Mouse (Mus musculus): ENCODE results near the gene Clcc1. TPM values are rescaled to one million over a fixed set of nuclear protein-coding genes. Genes with fewer than 3 reads are reported as not detected.
"Not testable (repeated sequence)": the region's sequence is repeated elsewhere in the genome, so short reads cannot be mapped to it uniquely, and the experiment has no call there.

Clcc1 gene
- total and polyA plus RNA-seq, 3 experiments = 14.0 to 87.6 (median 42.9) TPM

- peaks cover 78% of the 10 kb centered on the region for H3K36me3 ChIP-seq (replicated peaks)
- ATAC-seq (ENCODE audit: extremely low read depth, insufficient number of reproducible peaks, low FRiP score, poor library complexity, severe bottlenecking) (no peak), DNase-seq (ENCODE audit: low spot score) (no peak)
Observed at GRCm38 (mm10) chr3:108660941-108661340, 7.2 kb downstream of the Clcc1 start.

GRCm38 (mm10) chr3:108676616-108677015 is 22.9 kb downstream of the Clcc1 start:
- Histone ChIP-seq H3K4me3 (ENCODE audit: low read depth, low read length) (no peak overlapping the region), H3K9me3 (replicated peaks) (no peaks in the 10 kb centered on the region), H3K4me1 (ENCODE audit: insufficient read depth, low read depth, low read length) (no peaks in the 10 kb centered on the region), H3K27me3 (ENCODE audit: insufficient read depth, low read length) (no peaks in the 10 kb centered on the region), H3K36me3 (replicated peaks) (peaks cover 89% of the 10 kb centered on the region)
- TF ChIP-seq CTCF (IDR thresholded peaks at IDR 0.05; ENCODE audit: low read depth, low read length) (no peak), POLR2AphosphoS5 (IDR thresholded peaks at IDR 0.05; ENCODE audit: insufficient replicate concordance, low read depth, low read length) (no peak), GATA2 (IDR thresholded peaks at IDR 0.05; ENCODE audit: borderline replicate concordance, low read depth, low read length) (no peak), GATA1 (IDR thresholded peaks at IDR 0.05; ENCODE audit: borderline replicate concordance, low read length) (no peak)
- ATAC-seq (ENCODE audit: extremely low read depth, insufficient number of reproducible peaks, low FRiP score, poor library complexity, severe bottlenecking) (no peak), DNase-seq (ENCODE audit: low spot score) (no peak)

More at GRCm38 (mm10) chr3:108660941-108661340, 7.2 kb downstream of the Clcc1 start:
- Histone ChIP-seq H3K9me3 (replicated peaks) (peaks cover 8% of the 10 kb centered on the region), H3K4me3 (ENCODE audit: low read depth, low read length) (no peak overlapping the region), H3K27me3 (ENCODE audit: insufficient read depth, low read length) (no peaks in the 10 kb centered on the region), H3K4me1 (ENCODE audit: insufficient read depth, low read depth, low read length) (peaks cover 7% of the 10 kb centered on the region; the same call in 1 of the 2 replicates)
- TF ChIP-seq TAL1 (conservative IDR thresholded peaks at IDR 0.05; ENCODE audit: low read depth, low read length) (no peak), POLR2AphosphoS5 (IDR thresholded peaks at IDR 0.05; ENCODE audit: insufficient replicate concordance, low read depth, low read length) (no peak)

GRCm38 (mm10) chr3:108681004-108681403 is 27.3 kb downstream of the Clcc1 start:
- H3K27me3 ChIP-seq (ENCODE audit: insufficient read depth, low read length) = no peaks in the 10 kb centered on the region
- TF ChIP-seq GATA2 (IDR thresholded peaks at IDR 0.05; ENCODE audit: borderline replicate concordance, low read depth, low read length) (no peak), GATA1 (IDR thresholded peaks at IDR 0.05; ENCODE audit: borderline replicate concordance, low read length) (no peak), POLR2AphosphoS5 (IDR thresholded peaks at IDR 0.05; ENCODE audit: insufficient replicate concordance, low read depth, low read length) (no peak), CTCF (IDR thresholded peaks at IDR 0.05; ENCODE audit: low read depth, low read length) (no peak), TAL1 (conservative IDR thresholded peaks at IDR 0.05; ENCODE audit: low read depth, low read length) (no peak)
- H3K4me3 ChIP-seq (ENCODE audit: low read depth, low read length) = no peak overlapping the region
- no peak for ATAC-seq (ENCODE audit: extremely low read depth, insufficient number of reproducible peaks, low FRiP score, poor library complexity, severe bottlenecking)
- peaks cover 85% of the 10 kb centered on the region for H3K36me3 ChIP-seq (replicated peaks)
- no peaks in the 10 kb centered on the region for H3K4me1 ChIP-seq (ENCODE audit: insufficient read depth, low read depth, low read length)
- H3K9me3 ChIP-seq (replicated peaks) = no peaks in the 10 kb centered on the region
- no peak for DNase-seq (ENCODE audit: low spot score)

- not testable (repeated sequence) for H3K4me3 ChIP-seq (ENCODE audit: low read depth, low read length); H3K9me3 ChIP-seq (replicated peaks); DNase-seq (ENCODE audit: low spot score); ATAC-seq (ENCODE audit: extremely low read depth, insufficient number of reproducible peaks, low FRiP score, poor library complexity, severe bottlenecking); H3K27me3 ChIP-seq (ENCODE audit: insufficient read depth, low read length); H3K4me1 ChIP-seq (ENCODE audit: insufficient read depth, low read depth, low read length)
- peaks cover 76% of the 10 kb centered on the region for H3K36me3 ChIP-seq (replicated peaks)
Observed at GRCm38 (mm10) chr3:108683597-108683996, 29.9 kb downstream of the Clcc1 start.

GRCm38 (mm10) chr3:108685701-108686100 is 32.0 kb downstream of the Clcc1 start:
- Histone ChIP-seq H3K4me1 (ENCODE audit: insufficient read depth, low read depth, low read length) (no peaks in the 10 kb centered on the region), H3K36me3 (replicated peaks) (peaks cover 70% of the 10 kb centered on the region), H3K27me3 (ENCODE audit: insufficient read depth, low read length) (no peaks in the 10 kb centered on the region), H3K4me3 (ENCODE audit: low read depth, low read length) (no peak overlapping the region), H3K9me3 (replicated peaks) (no peaks in the 10 kb centered on the region)
- TF ChIP-seq CTCF (IDR thresholded peaks at IDR 0.05; ENCODE audit: low read depth, low read length) (no peak), TAL1 (conservative IDR thresholded peaks at IDR 0.05; ENCODE audit: low read depth, low read length) (no peak), POLR2AphosphoS5 (IDR thresholded peaks at IDR 0.05; ENCODE audit: insufficient replicate concordance, low read depth, low read length) (no peak), GATA1 (IDR thresholded peaks at IDR 0.05; ENCODE audit: borderline replicate concordance, low read length) (no peak)
- ATAC-seq (ENCODE audit: extremely low read depth, insufficient number of reproducible peaks, low FRiP score, poor library complexity, severe bottlenecking) (no peak), DNase-seq (ENCODE audit: low spot score) (no peak)

GRCm38 (mm10) chr3:108689015-108689441 is 35.3 kb downstream of the Clcc1 start:
- no peaks in the 10 kb centered on the region for H3K4me1 ChIP-seq (ENCODE audit: insufficient read depth, low read depth, low read length)
- TF ChIP-seq GATA1 (IDR thresholded peaks at IDR 0.05; ENCODE audit: borderline replicate concordance, low read length) = no peak
- no peak for TF ChIP-seq TAL1 (conservative IDR thresholded peaks at IDR 0.05; ENCODE audit: low read depth, low read length)
- TF ChIP-seq POLR2AphosphoS5 (IDR thresholded peaks at IDR 0.05; ENCODE audit: insufficient replicate concordance, low read depth, low read length) = no peak
- no peak for TF ChIP-seq CTCF (IDR thresholded peaks at IDR 0.05; ENCODE audit: low read depth, low read length)
- no peak for TF ChIP-seq GATA2 (IDR thresholded peaks at IDR 0.05; ENCODE audit: borderline replicate concordance, low read depth, low read length)
- no peak for ATAC-seq (ENCODE audit: extremely low read depth, insufficient number of reproducible peaks, low FRiP score, poor library complexity, severe bottlenecking)
- H3K4me3 ChIP-seq (ENCODE audit: low read depth, low read length) = no peak overlapping the region
- peaks cover 48% of the 10 kb centered on the region for H3K36me3 ChIP-seq (replicated peaks)
- no peaks in the 10 kb centered on the region for H3K27me3 ChIP-seq (ENCODE audit: insufficient read depth, low read length)
- no peak for DNase-seq (ENCODE audit: low spot score)
- H3K9me3 ChIP-seq (replicated peaks) = no peaks in the 10 kb centered on the region

GRCm38 (mm10) chr3:108689446-108689845 is 35.7 kb downstream of the Clcc1 start:
- no peak for TF ChIP-seq GATA1 (IDR thresholded peaks at IDR 0.05; ENCODE audit: borderline replicate concordance, low read length)
- TF ChIP-seq TAL1 (conservative IDR thresholded peaks at IDR 0.05; ENCODE audit: low read depth, low read length) = no peak
- no peak for TF ChIP-seq POLR2AphosphoS5 (IDR thresholded peaks at IDR 0.05; ENCODE audit: insufficient replicate concordance, low read depth, low read length)
- no peak for TF ChIP-seq CTCF (IDR thresholded peaks at IDR 0.05; ENCODE audit: low read depth, low read length)
- no peak for TF ChIP-seq GATA2 (IDR thresholded peaks at IDR 0.05; ENCODE audit: borderline replicate concordance, low read depth, low read length)
- no peaks in the 10 kb centered on the region for H3K9me3 ChIP-seq (replicated peaks)
- no peaks in the 10 kb centered on the region for H3K4me1 ChIP-seq (ENCODE audit: insufficient read depth, low read depth, low read length)
- H3K27me3 ChIP-seq (ENCODE audit: insufficient read depth, low read length) = no peaks in the 10 kb centered on the region
- no peak overlapping the region for H3K4me3 ChIP-seq (ENCODE audit: low read depth, low read length)
- H3K36me3 ChIP-seq (replicated peaks) = peaks cover 49% of the 10 kb centered on the region
- ATAC-seq (ENCODE audit: extremely low read depth, insufficient number of reproducible peaks, low FRiP score, poor library complexity, severe bottlenecking) (no peak), DNase-seq (ENCODE audit: low spot score) (no peak)
